Mouse (Mus musculus) spleen, adult 2 months (tissue): ENCODE measurements around the gene Olfr818. TPM values are rescaled to one million over a fixed set of nuclear protein-coding genes. Genes with fewer than 3 reads are reported as not detected.

Experiments
- polyA plus RNA-seq: library from polyadenylated mRNA; depleted of rRNA; stranded (reverse); fragments of >200 nt; gene quantifications from 2 replicates; pipeline ENCODE4 v1.2.3, GENCODE M21; 2012; rRNA removed

The Olfr818 gene
- polyA plus RNA-seq, 1 experiment, result not detected

Other genes with a start within 250 kb of the Olfr818 start
- gene Olfr804, start 245.9 kb downstream of the Olfr818 start, polyA plus RNA-seq, result not detected in 2 replicates
- not detected in 2 replicates for gene Olfr805, start 219.7 kb downstream of the Olfr818 start, polyA plus RNA-seq
- not detected in 2 replicates for gene Olfr806, start 207.2 kb downstream of the Olfr818 start, polyA plus RNA-seq
- not detected in 2 replicates for gene Olfr807, start 191.3 kb downstream of the Olfr818 start, polyA plus RNA-seq
- not detected in 2 replicates for gene Olfr808, start 183.6 kb downstream of the Olfr818 start, polyA plus RNA-seq
- gene Olfr809, start 174.5 kb downstream of the Olfr818 start, polyA plus RNA-seq, result not detected in 2 replicates
- gene Olfr810, start 154.2 kb downstream of the Olfr818 start, polyA plus RNA-seq, result not detected in 2 replicates
- gene Olfr811, start 144.7 kb downstream of the Olfr818 start, polyA plus RNA-seq, result not detected in 2 replicates
- not detected in 2 replicates for gene Olfr812, start 103.0 kb downstream of the Olfr818 start, polyA plus RNA-seq
- gene Olfr813, start 93.7 kb downstream of the Olfr818 start, polyA plus RNA-seq, result not detected in 2 replicates
- gene Olfr814, start 69.2 kb downstream of the Olfr818 start, polyA plus RNA-seq, result not detected in 2 replicates
- gene Olfr815, start 43.2 kb downstream of the Olfr818 start, polyA plus RNA-seq, result not detected in 2 replicates
- gene Olfr816, start 33.5 kb downstream of the Olfr818 start, polyA plus RNA-seq, result not detected in 2 replicates
- gene Olfr819, start 18.2 kb upstream of the Olfr818 start, polyA plus RNA-seq, result not detected in 2 replicates
- not detected in 2 replicates for gene Olfr247, start 27.0 kb upstream of the Olfr818 start, polyA plus RNA-seq
- not detected in 2 replicates for gene Gm10310, start 36.0 kb upstream of the Olfr818 start, polyA plus RNA-seq
- gene Olfr820, start 63.5 kb upstream of the Olfr818 start, polyA plus RNA-seq, result not detected in 2 replicates
- gene Olfr821, start 81.2 kb upstream of the Olfr818 start, polyA plus RNA-seq, result not detected in 2 replicates
- gene Olfr822, start 122.1 kb upstream of the Olfr818 start, polyA plus RNA-seq, result not detected in 2 replicates
- not detected in 2 replicates for gene Olfr823, start 166.3 kb upstream of the Olfr818 start, polyA plus RNA-seq
- not detected in 2 replicates for gene Olfr824, start 180.9 kb upstream of the Olfr818 start, polyA plus RNA-seq
- gene Olfr825, start 217.7 kb upstream of the Olfr818 start, polyA plus RNA-seq, result not detected in 2 replicates
- not detected in 2 replicates for gene Olfr826, start 235.1 kb upstream of the Olfr818 start, polyA plus RNA-seq